Mouse (Mus musculus) testis, adult 2 months (tissue): ENCODE measurements around the gene Cd3g.

Experiments
- CTCF ChIP-seq: fragments of 200-500 bp; IDR thresholded peaks from 2 replicates; pipeline ENCODE4 v1.5.1; 2012; ENCODE audit warnings: low read depth, mild to moderate bottlenecking, inconsistent platforms, low read length, moderate library complexity; ENCODE audit not compliant: control insufficient read depth, insufficient read depth, insufficient replicate concordance
- POLR2A ChIP-seq: fragments of 200-500 bp; IDR thresholded peaks from 2 replicates; pipeline ENCODE4 v1.6.1; 2012; ENCODE audit warnings: low read depth, mild to moderate bottlenecking, inconsistent platforms, low read length, moderate library complexity; ENCODE audit not compliant: control insufficient read depth

GRCm38 (mm10) chr9:44921123-44921468 lies 59.1 kb downstream of the Cd3g start:
- TF ChIP-seq CTCF (no peak), POLR2A (no peak)
